Mouse (Mus musculus) retina, postnatal 7 days (tissue): ENCODE results near the gene Rbfox1.

Experiments
- DNase-seq: peaks from one replicate; pipeline ENCODE4 v3.0.0-alpha.2; 2012; ENCODE audit warnings: low read depth, low spot score

The Rbfox1 gene

DNA sequence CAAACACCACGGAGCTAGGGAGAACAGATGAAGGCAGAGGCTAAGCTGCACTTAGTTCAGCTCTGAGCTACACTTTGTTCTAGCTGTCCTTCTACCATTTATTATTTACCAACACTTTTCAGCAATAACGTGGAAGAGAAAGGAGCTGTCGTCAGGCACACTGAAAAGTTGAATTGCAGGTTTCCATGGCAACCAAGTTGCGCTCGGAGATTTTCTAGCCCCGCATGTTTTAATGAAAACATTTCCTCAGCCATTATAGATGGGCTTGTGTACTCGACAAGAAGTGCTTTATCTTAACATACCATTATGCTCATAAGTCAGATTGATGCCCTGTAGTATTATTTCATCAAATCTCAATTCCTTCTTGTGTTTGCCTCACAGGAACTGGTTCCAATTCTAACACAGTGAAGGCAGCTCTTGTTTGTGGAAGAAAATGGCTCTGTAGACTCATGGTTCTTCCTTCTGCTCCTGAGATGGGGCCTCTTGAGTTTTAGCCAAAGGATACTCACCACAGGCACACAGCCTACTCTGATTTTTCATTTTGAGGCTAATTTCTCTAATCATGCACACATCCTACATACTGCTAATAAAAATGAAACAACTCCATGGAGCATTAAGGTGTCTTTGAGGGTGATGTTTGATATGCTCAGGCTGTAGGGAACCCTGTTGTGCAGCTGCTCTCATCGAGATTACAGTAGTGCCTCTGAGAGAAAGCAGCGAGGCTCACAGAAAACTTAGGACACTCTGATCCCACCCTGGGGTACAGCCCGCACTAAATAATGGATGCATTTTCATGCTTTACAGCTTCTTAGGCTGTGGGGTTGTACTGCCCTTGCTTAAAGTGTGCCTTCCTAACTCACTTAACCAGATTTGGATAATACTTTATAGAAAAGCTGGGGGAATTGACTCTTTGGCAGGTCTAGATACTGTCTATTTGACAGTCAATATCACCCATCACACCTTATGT, 107.2 kb downstream of the Rbfox1 start:
- no peak for DNase-seq

DNA sequence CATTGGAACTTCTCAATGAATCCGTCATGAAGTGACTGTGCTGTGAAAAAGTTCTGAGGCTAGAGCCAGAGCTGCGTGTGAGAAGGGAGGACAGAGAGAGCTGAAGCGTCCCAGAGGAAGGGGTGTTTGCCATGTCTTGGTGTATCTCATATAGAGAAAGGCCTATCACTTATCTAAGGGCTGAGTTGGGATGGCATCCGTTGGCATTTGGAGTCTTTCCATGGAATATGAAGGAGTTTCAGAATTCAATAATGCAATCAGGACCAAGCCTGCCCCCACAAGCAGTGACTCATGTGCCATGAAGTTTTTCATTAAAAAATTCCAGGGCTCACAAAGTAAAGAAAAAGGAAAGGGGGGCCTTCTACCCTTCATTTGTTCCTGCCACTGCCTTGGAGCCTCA, 112.0 kb downstream of the Rbfox1 start:
- no peak for DNase-seq

DNA sequence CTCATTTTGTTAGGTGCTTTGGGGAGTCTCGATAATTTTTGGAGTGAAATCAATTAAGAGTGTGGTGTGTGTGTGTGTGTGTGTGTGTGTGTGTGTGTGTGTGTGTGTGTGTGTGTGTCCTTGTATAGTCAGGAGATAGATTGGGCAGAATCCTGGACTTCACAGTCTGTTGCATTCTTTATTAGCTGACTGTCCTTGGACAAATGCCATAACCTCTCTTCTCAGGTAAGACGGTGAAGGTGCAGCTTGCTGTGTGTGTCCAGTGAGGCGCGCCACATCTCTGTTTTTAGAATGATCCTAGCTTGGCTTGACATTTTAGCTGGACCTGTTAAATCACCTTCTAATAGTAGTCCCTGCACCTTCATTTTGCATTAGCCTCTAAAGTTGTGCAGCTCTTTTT, 112.5 kb downstream of the Rbfox1 start:
- DNase-seq, result no peak

DNA sequence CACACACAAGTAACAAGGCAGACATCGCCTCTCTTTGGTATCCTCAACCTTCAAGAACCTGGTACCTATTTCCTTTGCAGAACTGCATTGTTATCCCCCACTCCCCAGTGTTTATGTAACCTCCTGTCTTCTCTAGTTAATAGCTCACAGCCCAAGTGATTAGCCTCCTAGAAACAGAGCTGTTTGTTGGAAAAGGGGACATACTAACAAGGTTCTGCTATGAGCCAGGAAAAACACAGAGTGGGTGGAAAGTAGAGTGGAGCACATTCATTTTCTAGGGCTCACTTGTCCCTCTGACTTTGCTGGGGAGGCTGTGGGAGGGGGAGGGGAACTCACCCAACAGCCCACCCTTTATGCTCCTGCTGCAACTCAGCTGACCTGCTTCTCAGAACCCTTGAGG, 114.9 kb downstream of the Rbfox1 start:
- DNase-seq, result no peak

DNA sequence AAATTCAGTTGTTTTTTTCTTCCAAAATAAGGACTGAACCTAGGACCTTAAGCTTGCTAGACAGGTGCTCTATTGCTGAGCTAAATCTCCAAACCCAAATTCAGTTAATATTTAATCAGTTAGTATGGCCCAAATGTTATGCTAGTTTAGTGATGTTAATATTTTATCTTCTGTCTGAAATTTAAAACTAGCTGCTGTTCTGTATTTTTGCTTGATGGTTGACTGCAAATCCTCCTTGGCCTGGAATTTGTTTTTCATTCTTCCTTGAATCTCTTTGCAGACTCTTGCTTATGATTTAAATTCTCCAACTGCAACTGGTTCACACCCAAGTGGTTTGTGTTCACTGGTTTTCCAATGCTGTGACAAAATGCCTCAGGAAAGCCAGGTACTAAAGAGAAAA, 121.8 kb downstream of the Rbfox1 start:
- DNase-seq, result no peak

DNA sequence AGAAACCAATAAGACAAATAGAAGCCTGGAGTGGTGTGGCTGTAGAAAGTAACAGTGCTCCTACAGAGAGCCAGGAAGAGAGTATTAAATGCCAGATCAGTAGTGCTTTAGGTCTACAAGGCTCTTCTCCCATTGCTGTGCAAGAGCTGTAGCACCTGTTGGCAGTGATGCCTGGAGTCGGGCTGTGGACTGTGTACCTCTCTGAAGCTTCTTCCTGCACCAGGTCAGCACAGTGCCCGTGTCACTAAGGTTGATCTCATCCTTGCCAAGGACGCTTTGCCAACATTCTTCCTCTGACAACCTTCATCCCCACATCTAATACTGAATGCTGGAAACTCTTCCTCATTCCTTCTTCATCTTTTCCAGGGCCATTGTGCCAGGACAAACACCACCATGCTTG, 127.7 kb downstream of the Rbfox1 start:
- DNase-seq, result no peak

DNA sequence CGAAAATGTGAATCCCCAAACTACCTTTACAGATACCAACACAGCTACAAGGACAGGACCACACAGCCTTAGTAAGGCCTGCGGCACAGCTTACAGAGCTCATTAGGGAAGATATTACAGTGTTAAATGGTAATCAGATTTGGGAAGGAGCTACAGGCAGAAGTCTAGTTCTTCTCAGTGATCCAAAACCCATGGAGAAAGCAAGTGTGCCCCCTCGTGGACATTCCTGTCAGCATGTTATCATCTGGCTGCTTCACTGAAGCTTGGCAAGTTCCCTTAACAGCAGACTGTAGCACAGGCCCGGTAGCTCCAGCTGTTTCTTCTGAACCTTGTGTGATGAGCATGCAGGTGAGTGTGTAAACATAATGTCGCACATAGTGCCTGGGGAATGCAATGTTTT, 133.5 kb downstream of the Rbfox1 start:
- DNase-seq, result peak; percentile 51

DNA sequence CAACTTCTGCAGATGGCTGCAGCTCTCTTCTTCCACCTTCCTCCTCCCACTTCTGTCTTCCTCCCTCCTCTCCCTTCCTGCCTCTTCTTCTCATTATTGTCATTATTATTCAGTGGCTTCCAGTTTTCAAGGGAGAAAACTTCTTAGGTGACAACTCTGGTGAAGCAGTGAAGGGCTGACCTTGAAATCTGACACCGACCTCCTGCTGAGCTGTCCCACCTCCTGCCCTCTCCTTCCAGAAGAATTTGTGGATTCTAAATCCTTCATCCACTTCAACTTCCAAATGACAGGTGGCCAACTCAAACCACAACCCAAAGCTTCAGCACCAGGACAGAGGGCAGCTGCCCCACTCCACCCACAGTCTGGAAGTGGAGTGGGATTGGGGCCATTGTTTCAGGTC, 134.2 kb downstream of the Rbfox1 start:
- no peak for DNase-seq

DNA sequence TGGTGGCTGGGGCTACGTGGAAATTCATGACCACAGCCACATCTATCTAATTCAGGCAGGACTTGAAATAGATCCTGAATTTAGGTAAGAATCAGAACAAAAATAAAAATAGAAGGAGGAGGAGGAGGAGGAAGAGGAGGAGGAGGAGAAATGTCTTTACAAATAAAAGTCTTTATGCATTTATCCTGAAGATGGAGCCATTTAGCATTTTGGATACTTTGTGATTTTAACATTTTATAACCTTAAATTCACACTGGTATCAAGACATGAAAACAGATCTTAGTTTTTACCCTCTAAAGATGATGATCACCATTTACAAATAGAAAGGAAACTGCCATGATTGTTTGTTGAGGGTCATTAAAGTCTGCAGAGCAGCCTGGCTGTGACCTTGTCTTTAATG, 146.1 kb downstream of the Rbfox1 start:
- no peak for DNase-seq

DNA sequence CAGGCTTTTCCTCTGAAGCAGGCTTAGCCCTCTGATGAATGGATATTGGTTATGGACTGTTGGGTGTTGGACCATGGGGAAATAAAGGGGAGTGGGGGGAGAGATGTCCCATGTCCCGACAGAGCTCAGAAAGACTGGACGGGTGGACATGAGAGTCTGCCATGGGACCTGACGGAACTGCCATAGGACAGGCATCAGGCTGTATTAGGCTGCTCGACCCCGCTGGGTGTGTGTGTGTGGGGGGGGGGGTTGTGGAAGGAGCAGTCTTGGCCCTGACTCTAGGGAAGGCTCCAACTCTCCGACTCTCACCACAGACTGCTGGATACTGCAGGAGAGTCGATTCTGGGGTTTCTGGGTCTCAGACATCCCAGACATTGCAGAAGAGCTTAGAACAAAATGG, 147.4 kb downstream of the Rbfox1 start:
- no peak for DNase-seq

DNA sequence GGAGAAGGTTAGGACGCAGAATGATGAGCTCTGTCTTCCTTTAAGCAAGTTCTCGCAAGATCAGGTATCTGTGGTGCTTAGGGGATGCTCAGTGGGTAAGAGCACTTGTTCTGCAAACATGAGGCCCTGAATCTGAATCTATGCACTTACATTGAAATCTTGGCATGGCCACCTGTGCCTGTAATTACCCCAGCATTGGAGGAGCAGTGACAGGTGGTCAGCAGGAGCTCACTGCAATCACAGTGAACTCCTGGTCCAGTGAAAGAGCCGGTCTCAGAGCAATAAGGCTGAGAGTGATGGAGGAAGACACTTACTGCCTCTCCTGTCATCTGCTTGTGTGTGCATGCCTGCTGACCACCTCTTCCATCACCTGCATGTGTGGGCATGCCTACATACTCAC, 149.7 kb downstream of the Rbfox1 start:
- DNase-seq, result no peak

DNA sequence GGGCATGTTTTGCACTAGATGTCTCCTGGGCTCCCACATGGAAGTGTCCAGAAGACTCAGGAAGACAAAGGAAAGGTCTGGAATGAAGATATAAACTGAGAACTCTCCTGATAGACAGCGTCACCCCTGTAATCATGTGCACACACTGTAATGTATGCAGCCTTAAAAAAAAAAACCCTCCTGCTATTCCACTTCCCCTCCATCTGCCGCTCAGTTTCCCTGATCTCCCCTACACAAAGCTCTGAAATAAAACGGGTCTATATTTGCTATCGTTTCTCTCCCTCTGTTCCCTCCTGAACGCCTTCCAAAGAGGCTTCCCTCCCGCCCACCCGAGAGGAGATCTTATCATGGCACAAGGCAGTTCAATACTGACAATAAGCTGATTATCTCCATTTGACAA, 151.9 kb downstream of the Rbfox1 start:
- DNase-seq, result no peak

DNA sequence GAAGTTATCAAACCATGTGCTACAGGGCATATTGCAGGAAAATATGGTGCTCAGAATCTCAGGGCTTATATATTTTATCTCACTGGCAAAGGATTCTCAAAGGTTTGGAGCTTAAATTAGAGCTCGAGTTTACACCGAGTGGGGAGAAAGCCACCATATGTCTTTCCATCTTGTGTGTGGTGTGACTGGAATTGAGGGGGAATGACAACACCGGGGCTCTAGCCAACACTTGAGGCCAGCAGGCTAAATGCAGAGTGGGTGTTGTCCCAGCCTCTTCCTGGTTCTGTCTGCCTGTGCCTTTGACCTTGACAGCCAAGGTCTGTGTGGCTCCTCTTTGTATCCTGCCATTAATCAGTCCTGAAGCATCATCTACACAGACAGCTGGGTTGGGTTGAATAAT, 157.6 kb downstream of the Rbfox1 start:
- no peak for DNase-seq

DNA sequence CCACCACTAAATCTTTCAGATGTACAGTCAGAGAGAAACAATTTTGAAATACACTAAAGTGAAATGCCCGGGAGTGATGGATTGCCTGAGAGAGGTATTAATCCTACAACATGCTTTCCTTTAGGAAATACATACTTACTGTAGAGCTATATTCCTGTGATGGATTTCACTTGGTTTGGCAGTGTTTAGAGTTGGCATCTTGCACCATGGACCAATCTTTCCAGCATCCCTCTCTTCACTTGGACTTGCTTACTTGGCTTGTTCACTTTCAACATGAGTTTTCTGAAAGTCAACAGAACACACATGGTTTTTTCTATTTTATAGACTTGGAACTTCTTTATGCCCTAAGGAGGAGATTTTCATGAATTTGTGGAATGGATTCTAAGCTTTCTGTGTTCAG, 163.4 kb downstream of the Rbfox1 start:
- DNase-seq, result no peak

DNA sequence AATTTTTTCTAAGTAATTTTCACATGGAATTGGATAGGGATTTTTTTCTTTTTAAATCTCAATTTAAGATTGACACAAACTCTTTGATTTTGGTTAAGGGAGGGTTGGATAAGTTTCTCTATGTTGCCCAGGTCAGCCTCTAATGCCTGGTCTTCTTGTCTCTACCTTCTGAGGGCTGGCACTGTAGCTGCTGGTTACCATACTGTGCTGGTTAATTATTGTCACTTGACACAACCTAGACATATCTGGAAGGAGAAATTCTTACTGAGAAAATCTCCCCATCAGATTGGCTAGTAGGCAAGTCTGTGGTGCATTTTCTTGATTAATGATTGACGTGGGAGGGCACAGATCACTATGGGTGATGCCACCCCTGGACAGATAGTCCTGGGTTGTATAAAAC, 177.3 kb downstream of the Rbfox1 start:
- DNase-seq, result no peak

DNA sequence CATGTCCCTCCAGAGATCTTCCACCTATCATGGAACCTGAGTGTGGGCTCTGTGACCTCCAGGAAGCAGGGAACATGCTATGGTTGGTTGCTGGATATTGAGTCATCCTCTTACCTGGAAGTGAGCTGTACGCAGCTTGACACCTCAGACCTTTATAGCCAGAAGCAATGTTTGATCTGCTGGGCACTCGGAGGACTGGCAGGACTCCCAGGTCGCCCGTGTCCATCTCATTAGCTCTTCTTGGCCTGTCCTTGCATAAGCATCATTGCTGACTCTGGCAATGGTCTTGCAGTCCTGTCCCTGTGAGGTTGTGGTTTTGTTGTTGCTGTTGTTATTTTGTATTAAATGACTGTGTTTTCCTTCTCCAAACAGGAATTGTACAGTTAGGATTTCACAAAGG, 180.3 kb downstream of the Rbfox1 start:
- DNase-seq, result no peak

DNA sequence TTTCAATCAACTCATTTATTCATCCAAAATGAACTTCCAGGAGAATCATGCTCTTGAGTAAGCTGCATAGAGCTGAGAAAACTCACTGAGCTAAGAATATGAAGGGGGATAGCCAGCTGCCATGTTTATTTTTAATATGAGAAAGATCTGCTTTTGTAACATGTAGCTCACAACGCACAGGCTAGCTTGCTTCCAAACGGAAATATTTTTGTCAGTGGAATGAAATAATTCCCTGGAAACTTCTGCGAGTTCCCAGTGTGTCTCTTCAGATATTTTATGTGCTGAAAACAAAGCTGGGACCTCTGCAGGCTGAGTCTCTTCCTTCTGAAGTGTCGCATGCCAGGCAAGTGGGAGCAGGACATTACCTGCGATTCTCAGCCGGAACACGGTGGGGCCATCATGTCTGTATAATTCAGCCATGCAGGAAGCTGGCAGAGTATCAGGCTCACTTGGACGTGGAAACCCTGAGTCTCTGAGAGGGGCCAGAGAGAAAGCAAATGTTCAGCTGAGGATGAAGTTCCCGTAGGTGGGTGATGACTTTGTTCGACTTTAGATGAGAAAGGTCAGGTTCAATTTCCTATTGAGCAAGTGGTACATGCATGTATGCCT, 190.4 kb downstream of the Rbfox1 start:
- DNase-seq, result no peak

DNA sequence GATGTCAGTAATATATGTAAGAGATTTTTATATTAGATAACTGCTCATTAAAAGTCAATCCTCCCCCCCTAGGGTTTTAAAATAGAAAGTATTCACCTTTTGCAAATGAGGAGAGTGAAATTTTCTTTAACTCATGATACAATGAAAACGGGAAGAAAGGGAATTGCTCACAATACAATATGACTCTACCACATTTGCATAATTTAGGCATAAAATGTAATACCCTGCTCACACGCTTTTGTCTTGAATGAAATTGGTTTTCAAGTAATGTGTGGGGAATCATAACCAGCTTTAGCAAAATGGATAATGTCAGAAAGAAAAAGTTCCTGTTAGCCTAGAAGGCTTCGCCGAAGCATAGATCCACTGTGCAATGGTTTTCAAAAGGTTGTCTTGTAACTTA, 193.9 kb downstream of the Rbfox1 start:
- DNase-seq, result no peak

DNA sequence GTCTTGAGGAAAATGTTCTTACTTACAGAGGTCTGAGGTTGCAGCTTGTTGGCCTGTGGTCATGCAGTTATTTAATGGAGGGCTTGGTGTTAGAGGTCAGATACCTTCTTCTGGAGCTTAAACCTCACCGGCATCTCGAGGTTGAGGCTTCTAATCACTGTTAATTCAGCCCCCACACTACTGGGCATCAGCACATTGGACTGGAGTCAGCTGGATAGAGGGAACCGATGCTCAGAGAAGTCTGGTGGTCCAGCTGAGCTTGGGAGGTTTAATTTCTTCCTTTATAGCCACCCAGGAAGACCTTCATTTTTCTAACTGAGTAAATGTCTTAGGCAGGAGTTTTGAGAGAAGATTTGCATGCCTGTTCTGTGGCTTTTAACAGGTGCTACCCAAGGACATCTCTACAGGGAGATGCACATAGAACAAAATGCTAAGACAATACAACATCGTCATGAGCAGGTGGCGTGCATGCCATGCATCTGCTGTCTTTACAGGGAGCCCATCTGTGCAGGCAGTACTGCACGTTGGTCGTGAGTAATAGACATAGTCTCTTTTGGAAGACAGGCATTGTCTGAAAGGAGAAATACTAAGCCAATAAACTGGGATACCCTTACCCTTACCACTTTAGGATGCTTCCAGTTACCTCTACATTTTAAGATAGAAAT, 199.7 kb downstream of the Rbfox1 start:
- DNase-seq, result no peak

DNA sequence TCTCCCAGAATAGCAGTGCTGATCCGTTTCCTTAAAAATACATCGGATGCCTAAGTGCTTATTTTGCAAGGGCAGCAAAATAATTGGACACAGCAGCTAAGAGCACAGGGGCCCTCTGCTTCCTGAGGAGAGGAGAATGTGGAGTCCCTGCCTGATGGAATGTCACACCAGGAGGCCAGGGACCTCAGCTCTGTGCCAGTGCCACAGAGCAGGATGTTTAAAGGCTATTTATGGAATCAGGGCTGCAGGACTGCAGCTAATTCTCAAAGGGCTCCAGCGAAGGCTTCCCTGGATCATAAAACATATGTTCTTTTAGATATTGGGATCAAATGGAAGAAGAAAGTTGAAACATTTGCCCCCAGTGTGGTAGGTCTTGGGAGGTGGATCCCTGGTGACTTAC, 201.0 kb downstream of the Rbfox1 start:
- DNase-seq, result no peak

DNA sequence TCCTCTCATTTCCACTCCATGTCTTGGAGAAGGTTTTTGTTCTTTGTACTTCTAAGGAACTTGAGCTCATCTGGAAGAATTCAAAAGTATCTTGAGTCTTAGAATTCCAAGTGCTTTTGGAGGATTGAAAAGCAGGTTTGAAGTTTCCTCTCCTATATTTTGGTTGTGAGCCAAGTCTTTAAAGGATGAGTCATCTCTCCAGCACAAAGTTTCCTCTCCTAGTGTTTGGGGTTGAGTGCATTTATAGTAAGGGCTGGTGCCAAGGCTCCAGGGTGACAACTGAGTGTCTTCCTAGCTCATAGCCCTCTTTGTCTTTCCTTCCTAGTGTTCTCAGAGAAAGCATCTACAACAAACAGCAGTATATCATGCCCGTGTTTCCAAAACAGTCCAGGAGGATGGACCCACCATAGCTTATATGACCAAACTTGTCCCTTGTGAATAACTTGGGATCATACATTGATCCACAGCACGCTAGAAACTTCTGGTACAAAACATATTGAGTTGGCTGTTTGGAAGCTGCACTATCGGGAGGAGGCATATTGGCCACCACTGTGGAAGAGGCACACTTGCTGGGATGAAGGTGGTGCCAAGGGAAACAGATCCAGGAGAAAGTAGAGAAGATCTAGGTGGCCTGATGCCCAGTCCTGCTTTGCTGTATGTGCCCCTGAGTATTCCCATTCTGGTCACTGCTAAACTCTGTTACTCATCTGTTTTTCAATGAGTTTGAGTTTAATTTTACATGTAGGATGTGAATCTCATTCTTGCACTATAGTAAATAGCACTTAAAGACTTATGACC, 206.4 kb downstream of the Rbfox1 start:
- DNase-seq, result no peak
